In genomic region chr1:118911427-118911727, GRCm38 (mm10) we compare ENCODE assay signal across 14 mouse cellular contexts.
A peak's percentile ranks its signal among the peaks of the same experiment; 100 is the strongest.
DNase-seq lines count a peak whose midpoint lies in the region; ATAC-seq lines count a peak whose summit lies in the region.
"Had no signal": no experiment of that assay in that cellular context is flagged by ENCODE, and none has a peak within 500 bp of the region (broad histone marks: within the 10 kb centered on the region; RNA-seq: fewer than 3 reads in every experiment).

No protein-coding gene starts in this region.

- intact Hi-C loops in left cerebral cortex, postnatal 25 days (cut with DNase I) = loop anchor here (2.0 kb wide), 1 partner anchor 141 kb away; the partner anchor contains the start of gene Gli2

- no peak for DNase-seq in embryonic facial prominence, embryonic 11.5 days (ENCODE audit: low spot score)
- DNase-seq in hindbrain, embryonic 10.5 days (ENCODE audit: low spot score) = no peak
- no peak for DNase-seq in left cerebral cortex, postnatal 25 days (ENCODE audit: low spot score in 2 of 2)
- DNase-seq in kidney, postnatal 36 days = no peak
- no peak for DNase-seq in gastrocnemius, postnatal 10 days
- DNase-seq: cerebellum, adult 8-10 months; heart, postnatal 4 days; kidney, postnatal 10 days; spleen, adult 18-20 months had no signal

- H3K36me3 ChIP-seq in embryonic facial prominence, embryonic 11.5 days (replicated peaks; ENCODE audit: control insufficient read depth, insufficient read depth, low read depth, low read length) = no peaks in the 10 kb centered on the region
- H3K36me3 ChIP-seq in embryonic facial prominence, embryonic 13.5 days = peaks cover 4% of the 10 kb centered on the region; the same call in 1 of the 2 replicates
- no peaks in the 10 kb centered on the region for H3K36me3 ChIP-seq in hindbrain, embryonic 10.5 days
- no peaks in the 10 kb centered on the region for H3K36me3 ChIP-seq in midbrain, embryonic 12.5 days
- H3K36me3 ChIP-seq: liver, embryonic 15.5 days had no signal

- H3K9ac ChIP-seq in embryonic facial prominence, embryonic 11.5 days (replicated peaks; ENCODE audit: low read length) = no peak overlapping the region
- H3K9ac ChIP-seq in embryonic facial prominence, embryonic 13.5 days = no peak overlapping the region
- H3K9ac ChIP-seq in midbrain, embryonic 12.5 days (replicated peaks) = no peak overlapping the region
- H3K9ac ChIP-seq: liver, embryonic 15.5 days had no signal

- H3K4me2 ChIP-seq in embryonic facial prominence, embryonic 11.5 days (ENCODE audit: low read depth, low read length) = no peak overlapping the region
- no peak overlapping the region for H3K4me2 ChIP-seq in embryonic facial prominence, embryonic 13.5 days
- no peak overlapping the region for H3K4me2 ChIP-seq in midbrain, embryonic 12.5 days (replicated peaks)
- H3K4me2 ChIP-seq: liver, embryonic 15.5 days had no signal

- no peak overlapping the region for H3K4me3 ChIP-seq in embryonic facial prominence, embryonic 11.5 days (ENCODE audit: low read depth, low read length)
- H3K4me3 ChIP-seq in embryonic facial prominence, embryonic 13.5 days = no peak overlapping the region
- H3K4me3 ChIP-seq in hindbrain, embryonic 10.5 days = no peak overlapping the region
- no peak overlapping the region for H3K4me3 ChIP-seq in midbrain, embryonic 12.5 days
- H3K4me3 ChIP-seq: liver, embryonic 15.5 days had no signal

- H3K27ac ChIP-seq in embryonic facial prominence, embryonic 11.5 days (replicated peaks; ENCODE audit: low read depth, low read length) = no peak overlapping the region
- peak overlapping the region; percentile 60 for H3K27ac ChIP-seq in embryonic facial prominence, embryonic 13.5 days
- H3K27ac ChIP-seq in hindbrain, embryonic 10.5 days = peak overlapping the region; percentile 86
- peak overlapping the region; percentile 70 for H3K27ac ChIP-seq in midbrain, embryonic 12.5 days (replicated peaks)
- H3K27ac ChIP-seq: liver, embryonic 15.5 days had no signal

- no peaks in the 10 kb centered on the region; the same call in none of the 2 replicates for H3K4me1 ChIP-seq in embryonic facial prominence, embryonic 11.5 days (ENCODE audit: control insufficient read depth, insufficient read depth, low read length)
- H3K4me1 ChIP-seq in embryonic facial prominence, embryonic 13.5 days = peaks cover 83% of the 10 kb centered on the region
- H3K4me1 ChIP-seq in hindbrain, embryonic 10.5 days (replicated peaks) = peaks cover 70% of the 10 kb centered on the region
- H3K4me1 ChIP-seq in midbrain, embryonic 12.5 days = peaks cover 63% of the 10 kb centered on the region
- H3K4me1 ChIP-seq: liver, embryonic 15.5 days had no signal

- no peaks in the 10 kb centered on the region for H3K27me3 ChIP-seq in embryonic facial prominence, embryonic 11.5 days (ENCODE audit: control insufficient read depth, insufficient read depth, low read length)
- no peaks in the 10 kb centered on the region for H3K27me3 ChIP-seq in embryonic facial prominence, embryonic 13.5 days
- peaks cover 31% of the 10 kb centered on the region for H3K27me3 ChIP-seq in hindbrain, embryonic 10.5 days (ENCODE audit: insufficient read depth, poor library complexity, severe bottlenecking)
- peaks cover 34% of the 10 kb centered on the region for H3K27me3 ChIP-seq in midbrain, embryonic 12.5 days
- H3K27me3 ChIP-seq: liver, embryonic 15.5 days had no signal

- 43% methylated on average over 3 of the region's 3 CpGs for WGBS in embryonic facial prominence, embryonic 11.5 days
- 33% methylated on average over 3 of the region's 3 CpGs for WGBS in embryonic facial prominence, embryonic 13.5 days
- WGBS in hindbrain, embryonic 10.5 days = 14% methylated on average over 3 of the region's 3 CpGs
- 0% methylated on average over 3 of the region's 3 CpGs for WGBS in midbrain, embryonic 12.5 days

- ATAC-seq in embryonic facial prominence, embryonic 11.5 days (replicated peaks; ENCODE audit: insufficient number of reproducible peaks, low FRiP score, low TSS enrichment, low read depth) = 0 out of 2 replicates have a peak, but pooled peaks have one; percentile 1
- no peak for ATAC-seq in embryonic facial prominence, embryonic 13.5 days (ENCODE audit: insufficient number of reproducible peaks, insufficient read depth, low FRiP score, low TSS enrichment, low read depth)
- ATAC-seq in midbrain, embryonic 12.5 days (ENCODE audit: low FRiP score, low read depth) = no peak; the same call in 1 of the 2 replicates
- ATAC-seq: intestine, embryonic 16.5 days; lung, postnatal 0 days had no signal

- no peaks in the 10 kb centered on the region for H3K9me3 ChIP-seq in embryonic facial prominence, embryonic 11.5 days (replicated peaks; ENCODE audit: control insufficient read depth, low read length)
- no peaks in the 10 kb centered on the region for H3K9me3 ChIP-seq in embryonic facial prominence, embryonic 13.5 days
- no peaks in the 10 kb centered on the region for H3K9me3 ChIP-seq in hindbrain, embryonic 10.5 days
- no peaks in the 10 kb centered on the region for H3K9me3 ChIP-seq in midbrain, embryonic 12.5 days
- H3K9me3 ChIP-seq: liver, embryonic 15.5 days had no signal
